17 mouse cellular contexts compared by ENCODE assay signal in the genomic region with DNA sequence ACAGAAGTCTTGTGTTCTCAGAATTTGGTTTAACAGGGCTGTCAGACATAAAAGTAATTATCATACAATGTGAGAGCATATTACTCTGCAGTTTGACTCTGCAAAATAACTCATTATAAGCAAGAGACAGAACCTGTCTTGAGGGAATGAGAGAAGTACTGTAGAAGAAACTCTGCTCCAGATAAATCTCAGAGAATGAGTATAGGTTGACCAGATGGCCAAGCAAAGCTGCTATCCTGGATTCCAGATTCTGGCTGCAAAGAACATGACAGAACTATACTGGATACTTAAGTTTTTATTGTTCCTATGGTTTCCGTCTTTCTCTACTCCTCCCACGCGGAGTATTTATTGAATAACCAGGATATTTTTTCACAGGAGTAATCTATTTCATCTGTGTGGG.
"Had no signal": no experiment of that assay in that cellular context is flagged by ENCODE, and none has a peak within 500 bp of the region (broad histone marks: within the 10 kb centered on the region; RNA-seq: fewer than 3 reads in every experiment).

No protein-coding gene starts in this region.

- DNase-seq: gastrocnemius, postnatal 14 days; gastrocnemius, postnatal 36 days; heart, adult 11 months; heart, adult 2 months; heart, postnatal 14 days; heart, postnatal 4 days; kidney, adult 18-20 months; kidney, adult 8-10 months; kidney, postnatal 10 days; kidney, postnatal 25 days; kidney, postnatal 4 days; liver; liver, embryonic 13.5 days had no signal

- ATAC-seq: hindbrain, embryonic 16.5 days; inflammation-experienced regulatory T-cells, adult 6 months; intestine, embryonic 15.5 days; intestine, postnatal 0 days had no signal
